Mouse (Mus musculus): ENCODE data around the gene Cyp2d26. TPM values are rescaled to one million over a fixed set of nuclear protein-coding genes. Genes with fewer than 3 reads are reported as not detected.

The Cyp2d26 gene
- polyA plus RNA-seq (2014; fragmentation: Illumina TruSeq; extraction: RNeasy Lipid Tissue Mini Kit (QIAGEN cat#74804); ENCODE audit: low read depth, low replicate concordance) = 3.8 TPM

DNA sequence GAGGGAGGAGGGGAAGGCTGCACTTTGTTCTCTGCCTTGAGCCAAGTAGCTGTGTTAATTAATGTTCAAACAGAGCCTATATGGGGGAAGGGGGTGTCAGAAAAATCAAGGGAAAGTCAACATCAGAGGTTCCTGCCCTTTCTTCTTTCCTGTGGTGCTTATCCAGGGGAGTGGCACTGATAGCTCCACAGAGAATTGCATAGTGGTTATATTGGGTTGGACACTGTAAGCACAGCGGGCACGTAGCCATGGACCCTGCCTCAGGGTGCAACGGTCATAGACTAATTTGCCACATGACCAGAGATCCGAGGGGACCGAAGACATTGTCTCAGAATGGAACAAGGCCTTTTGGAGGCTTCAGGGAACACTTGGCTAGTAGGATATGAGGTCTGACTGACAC, at the start of gene Cyp2d26:
Cyp2d26 (minus strand) TSS at position 18 of the 400 bp plus-strand sequence.

GRCm38 (mm10) chr15:82763631-82764420, 30.3 kb downstream of the Cyp2d26 start, which contains the start of gene Cyp2d40:
Cyp2d40 (minus strand) TSS chr15:82764183.

Other genes starting within 250 kb of the Cyp2d26 start
- 40.2 TPM for gene Cyp2d12, start 239.2 kb downstream of the Cyp2d26 start, polyA plus RNA-seq (2014; fragmentation: Illumina TruSeq; extraction: RNeasy Lipid Tissue Mini Kit (QIAGEN cat#74804); ENCODE audit: low read depth, low replicate concordance)
- gene Cyp2d34, start 173.3 kb downstream of the Cyp2d26 start, polyA plus RNA-seq (2014; fragmentation: Illumina TruSeq; extraction: RNeasy Lipid Tissue Mini Kit (QIAGEN cat#74804); ENCODE audit: low read depth, low replicate concordance) = 133 TPM
- not detected for gene Cyp2d40, start 30.1 kb downstream of the Cyp2d26 start, polyA plus RNA-seq (2014; fragmentation: Illumina TruSeq; extraction: RNeasy Lipid Tissue Mini Kit (QIAGEN cat#74804); ENCODE audit: low read depth, low replicate concordance)
- gene Tcf20, start 193.6 kb upstream of the Cyp2d26 start, polyA plus RNA-seq (2014; fragmentation: Illumina TruSeq; extraction: RNeasy Lipid Tissue Mini Kit (QIAGEN cat#74804); ENCODE audit: low read depth, low replicate concordance) = 18.6 TPM
- gene Nfam1, start 239.0 kb upstream of the Cyp2d26 start, polyA plus RNA-seq (2014; fragmentation: Illumina TruSeq; extraction: RNeasy Lipid Tissue Mini Kit (QIAGEN cat#74804); ENCODE audit: low read depth, low replicate concordance) = 0.63 TPM